Mouse (Mus musculus) erythroblast, embryonic 14.5 days (primary cell): Measurements from ENCODE around the gene Agbl1.

Experiments
- GATA1 ChIP-seq: IDR thresholded peaks from 2 replicates; pipeline ENCODE4 v1.6.1; 2012; ENCODE audit warnings: low read length, inconsistent platforms, mixed read lengths
- TAL1 ChIP-seq: IDR thresholded peaks from 3 replicates; pipeline ENCODE4 v1.6.1; 2012; ENCODE audit warnings: low read length, inconsistent platforms, mixed read lengths

- TF ChIP-seq GATA1 (no peak), TAL1 (no peak)
These were observed 209.3 kb downstream of the Agbl1 start for GRCm38 (mm10) chr7:76438988-76439387.
